Mouse (Mus musculus): ENCODE measurements around the gene Akap1. TPM values are rescaled to one million over a fixed set of nuclear protein-coding genes. Genes with fewer than 3 reads are reported as not detected.

The Akap1 gene
- 100 to 1,000 TPM; 140 to 141 TPM for total RNA-seq (2021)
- polyA plus RNA-seq (2012; rRNA removed): 125 and 178 TPM in 2 replicates
- long read RNA-seq, transcript Akap1-201 (11 exons, 3,758 nt): major isoform, 158 of 185 reads
- long read RNA-seq, partial matches to known transcripts: 18 of 185 reads
- long read RNA-seq, other reads (novel, unspliced or antisense): 9 of 185 reads

- intact Hi-C loops (cut with DNase I): loop anchor here (1.0 to 10.0 kb wide), 2 partner anchors 33 to 190 kb away; no protein-coding TSS in a partner anchor
- 2% methylated on average over 60 of the region's 60 CpGs for WGBS
- Histone ChIP-seq H3K27ac (peak within 1 kb of the TSS; percentile 95), H3K36me3 (ENCODE audit: control insufficient read depth, insufficient read depth, low read length) (peaks cover 3% of the 10 kb centered on the region; the same call in 1 of the 2 replicates), H3K4me1 (ENCODE audit: control insufficient read depth, insufficient read depth, low read length) (peaks cover 4% of the 10 kb centered on the region), H3K4me3 (peak within 1 kb of the TSS; percentile 79), H3K79me2 (replicated peaks; ENCODE audit: control insufficient read depth, insufficient read depth, low read length) (no peaks in the 10 kb centered on the region; the same call in 1 of the 2 replicates), H3K9ac (ENCODE audit: low read depth, low read length) (peak within 1 kb of the TSS; percentile 88), H3K27me3 (ENCODE audit: control insufficient read depth, insufficient read depth, low read length) (no peaks in the 10 kb centered on the region)
- no peak for TF ChIP-seq EP300 (IDR thresholded peaks at IDR 0.05; ENCODE audit: insufficient read depth, low read depth, low read length)
- peak; percentile 95 for TF ChIP-seq POLR2A (IDR thresholded peaks at IDR 0.05; ENCODE audit: insufficient read depth, low read depth, low read length)
- no peak for TF ChIP-seq CTCF (IDR thresholded peaks at IDR 0.05)
- peak; percentile 99 to 100 for DNase-seq
Observed at GRCm38 (mm10) chr11:88864458-88865197, at the start of gene Akap1. Akap1 (minus strand) TSS chr11:88864586.

- Histone ChIP-seq H3K9ac (ENCODE audit: low read depth, low read length) (no peak overlapping the region), H3K27ac (peak overlapping the region; percentile 80), H3K27me3 (ENCODE audit: control insufficient read depth, insufficient read depth, low read length) (no peaks in the 10 kb centered on the region), H3K79me2 (replicated peaks; ENCODE audit: control insufficient read depth, insufficient read depth, low read length) (no peaks in the 10 kb centered on the region), H3K4me1 (ENCODE audit: control insufficient read depth, insufficient read depth, low read length) (peaks cover 3% of the 10 kb centered on the region), H3K36me3 (ENCODE audit: control insufficient read depth, insufficient read depth, low read length) (no peaks in the 10 kb centered on the region), H3K4me3 (no peak overlapping the region)
- peak; percentile 63 to 72 for DNase-seq
- intact Hi-C loops (cut with DNase I): loop anchor here (2.0 kb wide), 2 partner anchors 45 to 61 kb away; partner anchors contain the start of gene Scpep1
- TF ChIP-seq CTCF (IDR thresholded peaks at IDR 0.05) (no peak), EP300 (IDR thresholded peaks at IDR 0.05; ENCODE audit: insufficient read depth, low read depth, low read length) (0 out of 2 replicates have a peak, but pooled peaks have one; percentile 46)
- 54% methylated on average over 8 of the region's 8 CpGs for WGBS
Observed at GRCm38 (mm10) chr11:88909388-88910036, 45.1 kb upstream of the Akap1 start.

- peak overlapping the region; percentile 80 for H3K27ac ChIP-seq
Observed at GRCm38 (mm10) chr11:88908557-88909211, 44.3 kb upstream of the Akap1 start.

GRCm38 (mm10) chr11:88907886-88908285, 43.5 kb upstream of the Akap1 start:
- WGBS: 94% methylated on average over 7 of the region's 7 CpGs
- intact Hi-C loops (cut with DNase I): loop anchor here (2.0 kb wide), 2 partner anchors 47 to 59 kb away; partner anchors contain the start of gene Scpep1
- TF ChIP-seq POLR2A (IDR thresholded peaks at IDR 0.05; ENCODE audit: insufficient read depth, low read depth, low read length) (no peak), CTCF (IDR thresholded peaks at IDR 0.05) (no peak), EP300 (IDR thresholded peaks at IDR 0.05; ENCODE audit: insufficient read depth, low read depth, low read length) (no peak)
- Histone ChIP-seq H3K36me3 (ENCODE audit: control insufficient read depth, insufficient read depth, low read length) (no peaks in the 10 kb centered on the region), H3K4me1 (ENCODE audit: control insufficient read depth, insufficient read depth, low read length) (peaks cover 3% of the 10 kb centered on the region), H3K27me3 (ENCODE audit: control insufficient read depth, insufficient read depth, low read length) (no peaks in the 10 kb centered on the region), H3K9ac (ENCODE audit: low read depth, low read length) (no peak overlapping the region), H3K4me3 (no peak overlapping the region), H3K27ac (no peak overlapping the region), H3K79me2 (replicated peaks; ENCODE audit: control insufficient read depth, insufficient read depth, low read length) (no peaks in the 10 kb centered on the region)
- DNase-seq: no peak

More at GRCm38 (mm10) chr11:88908557-88909211, 44.3 kb upstream of the Akap1 start:
- Histone ChIP-seq H3K27me3 (ENCODE audit: control insufficient read depth, insufficient read depth, low read length) (no peaks in the 10 kb centered on the region), H3K4me1 (ENCODE audit: control insufficient read depth, insufficient read depth, low read length) (peaks cover 3% of the 10 kb centered on the region), H3K79me2 (replicated peaks; ENCODE audit: control insufficient read depth, insufficient read depth, low read length) (no peaks in the 10 kb centered on the region), H3K9ac (ENCODE audit: low read depth, low read length) (no peak overlapping the region), H3K4me3 (no peak overlapping the region), H3K36me3 (ENCODE audit: control insufficient read depth, insufficient read depth, low read length) (no peaks in the 10 kb centered on the region)
- intact Hi-C loops (cut with DNase I): loop anchor here (2.0 kb wide), 2 partner anchors 46 to 60 kb away; partner anchors contain the start of gene Scpep1
- TF ChIP-seq CTCF (IDR thresholded peaks at IDR 0.05): peak; percentile 76
- no peak for TF ChIP-seq POLR2A (IDR thresholded peaks at IDR 0.05; ENCODE audit: insufficient read depth, low read depth, low read length)
- TF ChIP-seq EP300 (IDR thresholded peaks at IDR 0.05; ENCODE audit: insufficient read depth, low read depth, low read length): no peak
- 95% methylated on average over 1 of the region's 1 CpGs for WGBS
- peak; percentile 60 to 61 for DNase-seq

- no peak overlapping the region for H3K9ac ChIP-seq (ENCODE audit: low read depth, low read length)
- H3K36me3 ChIP-seq (ENCODE audit: control insufficient read depth, insufficient read depth, low read length): peaks cover 4% of the 10 kb centered on the region
- intact Hi-C loops (cut with DNase I): no loop called here
- no peak overlapping the region for H3K27ac ChIP-seq
- no peaks in the 10 kb centered on the region for H3K79me2 ChIP-seq (replicated peaks; ENCODE audit: control insufficient read depth, insufficient read depth, low read length)
- H3K4me1 ChIP-seq (ENCODE audit: control insufficient read depth, insufficient read depth, low read length): peaks cover 6% of the 10 kb centered on the region
- no peak for DNase-seq
- H3K27me3 ChIP-seq (ENCODE audit: control insufficient read depth, insufficient read depth, low read length): no peaks in the 10 kb centered on the region
- 35% methylated on average over 2 of the region's 2 CpGs for WGBS
- H3K4me3 ChIP-seq: no peak overlapping the region
- no peak for TF ChIP-seq EP300 (IDR thresholded peaks at IDR 0.05; ENCODE audit: insufficient read depth, low read depth, low read length)
- no peak for TF ChIP-seq POLR2A (IDR thresholded peaks at IDR 0.05; ENCODE audit: insufficient read depth, low read depth, low read length)
- TF ChIP-seq CTCF (IDR thresholded peaks at IDR 0.05): no peak
Observed at GRCm38 (mm10) chr11:88905621-88906020, 41.2 kb upstream of the Akap1 start.

Data from heart, adult 2 months (tissue).